Mouse (Mus musculus): ENCODE results near the gene Tmem211. TPM values are rescaled to one million over a fixed set of nuclear protein-coding genes. Genes with fewer than 3 reads are reported as not detected.

Gene Tmem211
- not detected in 2 replicates for polyA plus RNA-seq (2016; fragmentation: Nextera tagmentation; extraction: Ambion mirVana)

GRCm38 (mm10) chr5:113226632-113227102 is at the start of gene Tmem211:
TSS of gene Tmem211 (plus strand) at chr5:113226909.
- H3K27me3 ChIP-seq (replicated peaks) = peaks cover 27% of the 10 kb centered on the region
- H3K27ac ChIP-seq = 0 out of 2 replicates have a peak within 1 kb of the TSS, but pooled peaks have one; percentile 20
- ATAC-seq = peak; percentile 65
- peak within 1 kb of the TSS; percentile 43 for H3K4me2 ChIP-seq
- peaks cover 10% of the 10 kb centered on the region; the same call in 1 of the 2 replicates for H3K4me1 ChIP-seq
- H3K36me3 ChIP-seq = no peaks in the 10 kb centered on the region
- no peak within 1 kb of the TSS for H3K9ac ChIP-seq
- H3K9me3 ChIP-seq (replicated peaks) = no peaks in the 10 kb centered on the region
- no peak within 1 kb of the TSS; the same call in 1 of the 2 replicates for H3K4me3 ChIP-seq
- WGBS (ENCODE audit: insufficient replicate concordance) = 2% methylated on average over 13 of the region's 13 CpGs

- 17% methylated on average over 5 of the region's 9 CpGs for WGBS (ENCODE audit: insufficient replicate concordance)
- Histone ChIP-seq H3K4me2 (peak overlapping the region; percentile 66), H3K4me1 (peaks cover 30% of the 10 kb centered on the region), H3K4me3 (peak overlapping the region; percentile 46), H3K36me3 (no peaks in the 10 kb centered on the region), H3K9ac (peak overlapping the region; percentile 49; the same call in 1 of the 2 replicates), H3K27me3 (replicated peaks) (no peaks in the 10 kb centered on the region), H3K27ac (peak overlapping the region; percentile 22; the same call in 1 of the 2 replicates), H3K9me3 (replicated peaks) (no peaks in the 10 kb centered on the region)
- no peak for ATAC-seq
These were observed 47.3 kb upstream of the Tmem211 start for GRCm38 (mm10) chr5:113179451-113179842.

- Histone ChIP-seq H3K9ac (peak overlapping the region; percentile 49; the same call in 1 of the 2 replicates), H3K27ac (peak overlapping the region; percentile 69)
- ATAC-seq = peak; percentile 76
These were observed 46.6 kb upstream of the Tmem211 start for GRCm38 (mm10) chr5:113179843-113180682.

GRCm38 (mm10) chr5:113180755-113181154 is 46.0 kb upstream of the Tmem211 start:
- H3K9me3 ChIP-seq (replicated peaks) = no peaks in the 10 kb centered on the region
- no peaks in the 10 kb centered on the region; the same call in 1 of the 2 replicates for H3K36me3 ChIP-seq
- H3K27ac ChIP-seq = peak overlapping the region; percentile 69; the same call in 1 of the 2 replicates
- H3K4me2 ChIP-seq = peak overlapping the region; percentile 66
- peak overlapping the region; percentile 49; the same call in 1 of the 2 replicates for H3K9ac ChIP-seq
- H3K4me1 ChIP-seq = peaks cover 25% of the 10 kb centered on the region
- H3K27me3 ChIP-seq (replicated peaks) = no peaks in the 10 kb centered on the region
- no peak for ATAC-seq
- WGBS (ENCODE audit: insufficient replicate concordance) = 71% methylated on average over 15 of the region's 15 CpGs
- peak overlapping the region; percentile 46 for H3K4me3 ChIP-seq

More at GRCm38 (mm10) chr5:113179843-113180682, 46.6 kb upstream of the Tmem211 start:
- Histone ChIP-seq H3K27me3 (replicated peaks) (no peaks in the 10 kb centered on the region), H3K9me3 (replicated peaks) (no peaks in the 10 kb centered on the region), H3K4me3 (peak overlapping the region; percentile 46), H3K4me2 (peak overlapping the region; percentile 66), H3K4me1 (peaks cover 28% of the 10 kb centered on the region), H3K36me3 (no peaks in the 10 kb centered on the region)
- WGBS (ENCODE audit: insufficient replicate concordance) = 5% methylated on average over 29 of the region's 30 CpGs

- Histone ChIP-seq H3K4me3 (no peak overlapping the region), H3K27me3 (replicated peaks) (no peaks in the 10 kb centered on the region), H3K27ac (0 out of 2 replicates have a peak overlapping the region, but pooled peaks have one; percentile 69), H3K4me1 (peaks cover 25% of the 10 kb centered on the region), H3K9ac (no peak overlapping the region), H3K36me3 (no peaks in the 10 kb centered on the region; the same call in 1 of the 2 replicates), H3K9me3 (replicated peaks) (no peaks in the 10 kb centered on the region), H3K4me2 (peak overlapping the region; percentile 66; the same call in 1 of the 2 replicates)
- peak; percentile 53; the same call in 1 of the 2 replicates for ATAC-seq
- WGBS (ENCODE audit: insufficient replicate concordance) = 9% methylated on average over 6 of the region's 6 CpGs
These were observed 45.3 kb upstream of the Tmem211 start for GRCm38 (mm10) chr5:113181441-113181840.

- H3K27ac ChIP-seq = no peak overlapping the region
- no peak overlapping the region for H3K9ac ChIP-seq
- H3K4me3 ChIP-seq = no peak overlapping the region
- H3K27me3 ChIP-seq (replicated peaks) = no peaks in the 10 kb centered on the region
- 39% methylated on average over 14 of the region's 14 CpGs for WGBS (ENCODE audit: insufficient replicate concordance)
- peaks cover 3% of the 10 kb centered on the region; the same call in 1 of the 2 replicates for H3K36me3 ChIP-seq
- no peak overlapping the region for H3K4me2 ChIP-seq
- H3K9me3 ChIP-seq (replicated peaks) = no peaks in the 10 kb centered on the region
- H3K4me1 ChIP-seq = peaks cover 7% of the 10 kb centered on the region; the same call in 1 of the 2 replicates
- no peak for ATAC-seq
These were observed 36.2 kb upstream of the Tmem211 start for GRCm38 (mm10) chr5:113190558-113190957.

DNA sequence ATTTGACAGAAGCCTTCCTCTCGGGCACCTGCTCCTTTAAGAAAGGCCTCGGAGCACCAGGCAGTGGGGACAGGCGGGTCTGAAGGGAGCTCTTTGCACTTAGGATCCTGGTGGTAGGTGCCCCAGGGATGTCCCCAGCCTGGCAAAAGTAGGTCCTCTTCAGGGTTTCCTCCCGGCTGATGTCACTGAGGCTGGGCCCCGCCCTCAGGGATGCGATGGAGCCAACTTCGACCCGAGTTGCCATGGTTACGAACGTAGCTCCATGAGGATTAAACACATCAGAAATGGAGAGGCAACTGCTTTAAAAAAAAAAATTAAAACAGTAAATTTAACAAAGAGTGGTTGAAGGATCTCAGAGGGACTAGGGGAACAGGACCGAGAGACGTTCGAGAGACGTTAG is 34.8 kb upstream of the Tmem211 start:
- 75% methylated on average over 14 of the region's 14 CpGs for WGBS (ENCODE audit: insufficient replicate concordance)
- H3K27ac ChIP-seq = no peak overlapping the region
- no peak overlapping the region for H3K4me2 ChIP-seq
- 0 out of 2 replicates have a peak, but pooled peaks cover 3% of the 10 kb centered on the region for H3K36me3 ChIP-seq
- no peak overlapping the region for H3K4me3 ChIP-seq
- no peak for ATAC-seq
- H3K4me1 ChIP-seq = peaks cover 12% of the 10 kb centered on the region; the same call in 1 of the 2 replicates
- no peaks in the 10 kb centered on the region for H3K27me3 ChIP-seq (replicated peaks)
- no peak overlapping the region for H3K9ac ChIP-seq
- no peaks in the 10 kb centered on the region for H3K9me3 ChIP-seq (replicated peaks)

DNA sequence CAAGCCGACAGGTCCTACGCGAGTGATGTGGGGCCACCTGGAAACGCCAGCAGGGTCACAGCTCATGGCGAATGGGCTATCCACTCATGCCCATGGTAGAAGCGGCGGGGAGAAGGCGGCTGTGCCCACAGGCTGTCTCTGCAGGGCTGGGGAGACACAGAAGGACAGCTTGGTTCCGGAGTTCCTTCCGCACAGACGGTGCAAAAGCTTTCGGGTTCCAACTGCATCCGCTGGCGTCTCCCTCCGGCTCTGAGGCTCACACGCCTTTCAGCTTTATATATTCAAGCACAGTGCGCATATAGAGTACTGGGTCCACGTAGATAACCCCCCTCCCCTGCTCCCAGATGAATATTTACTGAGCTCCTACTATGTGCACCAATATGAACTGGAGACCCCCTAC is 32.9 kb upstream of the Tmem211 start:
- no peak for ATAC-seq
- WGBS (ENCODE audit: insufficient replicate concordance) = 83% methylated on average over 18 of the region's 18 CpGs
- 0 out of 2 replicates have a peak, but pooled peaks cover 3% of the 10 kb centered on the region for H3K36me3 ChIP-seq
- no peak overlapping the region for H3K4me3 ChIP-seq
- H3K4me1 ChIP-seq = peaks cover 21% of the 10 kb centered on the region; the same call in 1 of the 2 replicates
- no peak overlapping the region for H3K9ac ChIP-seq
- H3K27me3 ChIP-seq (replicated peaks) = no peaks in the 10 kb centered on the region
- no peak overlapping the region for H3K27ac ChIP-seq
- H3K4me2 ChIP-seq = no peak overlapping the region
- no peaks in the 10 kb centered on the region for H3K9me3 ChIP-seq (replicated peaks)

DNA sequence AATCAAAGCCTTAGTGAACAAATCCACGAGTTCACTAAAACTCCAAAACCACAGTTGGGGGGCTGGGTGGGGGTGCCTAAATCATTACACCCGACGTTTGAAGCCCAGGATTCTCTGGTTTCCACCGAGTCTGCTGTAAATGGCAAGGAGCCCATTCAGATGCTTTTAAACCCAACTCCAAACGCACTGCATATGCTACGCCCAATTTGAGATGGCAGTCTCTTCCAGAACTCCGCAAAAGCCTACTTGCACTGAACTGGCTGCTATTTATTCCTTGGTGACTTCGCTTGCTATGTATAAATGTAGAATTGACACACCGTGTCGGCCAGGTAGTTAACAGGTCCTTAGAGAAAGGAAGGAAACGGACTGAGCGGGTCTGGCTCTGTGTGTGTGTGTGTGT is 31.3 kb upstream of the Tmem211 start:
- no peak overlapping the region for H3K4me2 ChIP-seq
- no peak for ATAC-seq
- WGBS (ENCODE audit: insufficient replicate concordance) = 74% methylated on average over 12 of the region's 12 CpGs
- H3K4me3 ChIP-seq = no peak overlapping the region
- no peaks in the 10 kb centered on the region for H3K9me3 ChIP-seq (replicated peaks)
- H3K4me1 ChIP-seq = peaks cover 26% of the 10 kb centered on the region
- H3K36me3 ChIP-seq = 0 out of 2 replicates have a peak, but pooled peaks cover 3% of the 10 kb centered on the region
- no peak overlapping the region for H3K9ac ChIP-seq
- no peaks in the 10 kb centered on the region for H3K27me3 ChIP-seq (replicated peaks)
- H3K27ac ChIP-seq = no peak overlapping the region

DNA sequence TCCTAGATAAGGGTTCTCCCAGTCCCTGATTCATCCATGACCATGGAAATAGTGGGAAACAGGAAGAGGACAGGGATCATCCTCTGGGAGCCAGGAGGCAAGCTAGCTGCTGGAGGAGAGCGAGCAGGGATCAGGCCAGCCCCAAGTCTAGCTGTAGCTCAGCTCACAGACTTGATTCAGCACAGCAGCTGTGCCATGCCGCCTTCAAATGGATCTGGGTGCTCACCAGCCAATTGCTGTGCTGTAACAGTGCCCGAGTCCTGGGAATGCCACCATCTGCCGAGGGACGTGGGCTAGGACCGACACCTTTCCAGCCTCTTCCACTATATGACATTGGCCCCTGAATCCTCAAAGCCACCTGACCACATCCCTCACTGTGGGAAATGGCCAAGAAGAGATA is 30.8 kb upstream of the Tmem211 start:
- H3K4me2 ChIP-seq = no peak overlapping the region
- no peak overlapping the region for H3K27ac ChIP-seq
- peaks cover 25% of the 10 kb centered on the region for H3K4me1 ChIP-seq
- WGBS (ENCODE audit: insufficient replicate concordance) = 80% methylated on average over 6 of the region's 6 CpGs
- H3K27me3 ChIP-seq (replicated peaks) = no peaks in the 10 kb centered on the region
- ATAC-seq = no peak
- H3K9me3 ChIP-seq (replicated peaks) = no peaks in the 10 kb centered on the region
- 0 out of 2 replicates have a peak, but pooled peaks cover 1% of the 10 kb centered on the region for H3K36me3 ChIP-seq
- H3K9ac ChIP-seq = no peak overlapping the region
- no peak overlapping the region for H3K4me3 ChIP-seq

GRCm38 (mm10) chr5:113196916-113197794 is 29.6 kb upstream of the Tmem211 start:
- Histone ChIP-seq H3K9me3 (replicated peaks) (no peaks in the 10 kb centered on the region), H3K27me3 (replicated peaks) (no peaks in the 10 kb centered on the region), H3K4me1 (peaks cover 25% of the 10 kb centered on the region; the same call in 1 of the 2 replicates), H3K4me2 (no peak overlapping the region), H3K27ac (no peak overlapping the region), H3K36me3 (no peaks in the 10 kb centered on the region), H3K4me3 (no peak overlapping the region), H3K9ac (no peak overlapping the region)
- ATAC-seq = no peak
- WGBS (ENCODE audit: insufficient replicate concordance) = 32% methylated on average over 9 of the region's 9 CpGs

Measured in liver, embryonic 12.5 days (tissue).